Mouse (Mus musculus): ENCODE measurements around the gene Cfc1.

DNA sequence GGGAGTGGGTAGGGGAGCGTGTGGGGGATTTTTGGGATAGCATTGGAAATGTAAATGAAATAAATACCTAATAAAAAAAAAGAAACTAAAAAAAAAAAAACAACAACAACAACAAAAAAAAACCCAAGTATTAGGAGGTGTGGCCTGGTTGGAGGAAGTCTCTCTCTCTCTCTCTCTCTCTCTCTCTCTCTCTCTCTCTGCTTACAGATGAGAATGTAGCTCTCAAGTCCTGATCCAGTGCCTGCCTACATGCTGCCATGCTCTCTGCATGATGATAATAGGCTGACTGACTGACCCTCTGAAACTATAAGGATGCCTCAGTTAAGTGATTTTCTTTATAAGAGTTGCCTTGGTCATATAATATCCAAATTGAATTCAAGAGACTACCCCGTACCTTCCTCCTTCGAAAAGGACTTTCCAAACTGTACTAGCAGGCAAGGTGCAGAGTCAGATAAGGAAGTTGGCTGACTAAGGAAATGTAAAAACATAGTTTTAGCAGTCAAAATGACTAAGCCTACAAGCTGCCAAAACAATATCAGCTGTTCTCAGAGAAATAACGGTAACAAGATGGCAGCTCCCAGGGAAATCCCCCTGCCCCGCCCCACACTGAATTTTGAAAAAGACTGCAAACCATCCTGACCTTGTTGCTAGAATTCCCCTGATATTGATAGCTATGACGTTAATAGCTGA is 45.5 kb upstream of the Cfc1 start:
- TF ChIP-seq GATA1 (IDR thresholded peaks at IDR 0.05; ENCODE audit: low read length) (no peak), TAL1 (IDR thresholded peaks at IDR 0.05; ENCODE audit: low read length) (no peak)

All from erythroblast, embryonic 14.5 days (primary cell).